Mouse (Mus musculus): ENCODE data around the gene Ghitm. TPM values are rescaled to one million over a fixed set of nuclear protein-coding genes. Genes with fewer than 3 reads are reported as not detected.

Gene Ghitm
- polyA plus RNA-seq, 1 experiment = 396 TPM

DNA sequence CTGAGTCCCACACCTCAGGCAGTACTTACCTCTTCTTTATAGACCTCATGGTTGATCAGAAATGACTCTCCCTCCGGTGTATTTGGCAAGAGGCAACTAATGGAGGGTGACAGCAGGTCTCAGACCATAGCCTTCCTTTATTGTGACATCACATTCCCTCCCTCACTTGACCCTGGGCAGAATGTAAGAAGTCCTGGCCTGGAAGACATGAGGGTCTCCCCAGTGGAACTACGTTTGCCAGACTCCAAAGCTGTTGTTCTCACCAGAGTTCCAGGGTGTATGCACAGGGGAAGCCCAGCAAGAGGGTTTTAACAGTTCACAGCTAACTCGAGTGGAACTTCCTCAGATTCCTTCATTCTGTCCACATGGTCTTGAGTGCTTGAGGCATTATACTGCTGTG is 21.1 kb downstream of the Ghitm start, which contains the start of gene 2610528A11Rik:
TSS of gene 2610528A11Rik (minus strand) at position 101 of the 400 bp plus-strand sequence.
- no peak within 1 kb of the TSS for H3K4me3 ChIP-seq
- no peaks in the 10 kb centered on the region for H3K27me3 ChIP-seq (ENCODE audit: control insufficient read depth, insufficient read depth, insufficient read length)
- H3K79me2 ChIP-seq (ENCODE audit: control insufficient read depth, insufficient read depth) = no peaks in the 10 kb centered on the region
- no peak for TF ChIP-seq TCF12 (IDR thresholded peaks at IDR 0.05; ENCODE audit: insufficient read depth, poor library complexity, severe bottlenecking)
- TF ChIP-seq CEBPB (IDR thresholded peaks at IDR 0.05; ENCODE audit: insufficient read depth, poor library complexity, severe bottlenecking) = no peak
- no peak for TF ChIP-seq TCF3 (IDR thresholded peaks at IDR 0.05; ENCODE audit: insufficient read length, low read depth)
- no peak for TF ChIP-seq USF1 (IDR thresholded peaks at IDR 0.05; ENCODE audit: low read depth)
- TF ChIP-seq POLR2A (IDR thresholded peaks at IDR 0.05; ENCODE audit: insufficient read length, low read depth) = no peak
- no peak for TF ChIP-seq MYOG (IDR thresholded peaks at IDR 0.05; ENCODE audit: control insufficient read depth in 1 of 3, insufficient read depth in 1 of 3, insufficient read length in 2 of 3, low read depth in 2 of 3)
- TF ChIP-seq REST (IDR thresholded peaks at IDR 0.05; ENCODE audit: insufficient read depth, insufficient read length) = no peak
- no peak for TF ChIP-seq E2F4 (IDR thresholded peaks at IDR 0.05; ENCODE audit: insufficient read depth)
- TF ChIP-seq MYOD1 (IDR thresholded peaks at IDR 0.05; ENCODE audit: control insufficient read depth in 1 of 3, insufficient read length in 2 of 3, low read depth in 2 of 3) = no peak
- TF ChIP-seq SRF (IDR thresholded peaks at IDR 0.05; ENCODE audit: control insufficient read depth, insufficient read length, low read depth) = no peak
- no peak for TF ChIP-seq POLR2AphosphoS2 (IDR thresholded peaks at IDR 0.05; ENCODE audit: insufficient read length, low read depth)
- H3ac ChIP-seq (ENCODE audit: control insufficient read depth, insufficient read length) = no peak within 1 kb of the TSS
- H3K4me2 ChIP-seq (ENCODE audit: low read depth) = no peak within 1 kb of the TSS
- peaks cover 3% of the 10 kb centered on the region for H3K36me3 ChIP-seq (ENCODE audit: control insufficient read depth, insufficient read depth)

DNA sequence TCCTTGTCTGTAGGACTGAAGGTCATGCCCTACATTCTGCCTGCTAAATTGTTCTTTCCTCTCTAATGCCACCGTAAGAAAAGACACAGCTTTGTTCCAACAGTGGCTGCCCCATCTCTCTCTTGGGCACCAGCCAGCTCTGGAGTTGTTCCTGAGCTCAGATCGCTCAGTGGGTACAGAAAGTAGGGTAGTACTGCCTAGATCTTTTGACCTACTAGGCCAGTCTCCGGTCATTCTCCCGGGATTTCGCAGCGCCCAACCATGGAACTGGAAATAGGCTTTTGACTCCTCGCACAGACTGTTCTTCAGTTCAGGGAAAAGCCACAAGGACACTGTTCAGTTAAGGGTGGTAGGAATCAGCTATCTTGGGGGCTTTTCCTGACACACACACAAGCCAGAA is 22.1 kb downstream of the Ghitm start:
- H3ac ChIP-seq (ENCODE audit: control insufficient read depth, insufficient read length) = no peak overlapping the region
- no peak overlapping the region for H3K4me3 ChIP-seq
- no peak overlapping the region for H3K4me2 ChIP-seq (ENCODE audit: low read depth)
- no peak for TF ChIP-seq USF1 (IDR thresholded peaks at IDR 0.05; ENCODE audit: low read depth)
- H3K27me3 ChIP-seq (ENCODE audit: control insufficient read depth, insufficient read depth, insufficient read length) = no peaks in the 10 kb centered on the region
- H3K36me3 ChIP-seq (ENCODE audit: control insufficient read depth, insufficient read depth) = no peaks in the 10 kb centered on the region
- H3K79me2 ChIP-seq (ENCODE audit: control insufficient read depth, insufficient read depth) = no peaks in the 10 kb centered on the region

DNA sequence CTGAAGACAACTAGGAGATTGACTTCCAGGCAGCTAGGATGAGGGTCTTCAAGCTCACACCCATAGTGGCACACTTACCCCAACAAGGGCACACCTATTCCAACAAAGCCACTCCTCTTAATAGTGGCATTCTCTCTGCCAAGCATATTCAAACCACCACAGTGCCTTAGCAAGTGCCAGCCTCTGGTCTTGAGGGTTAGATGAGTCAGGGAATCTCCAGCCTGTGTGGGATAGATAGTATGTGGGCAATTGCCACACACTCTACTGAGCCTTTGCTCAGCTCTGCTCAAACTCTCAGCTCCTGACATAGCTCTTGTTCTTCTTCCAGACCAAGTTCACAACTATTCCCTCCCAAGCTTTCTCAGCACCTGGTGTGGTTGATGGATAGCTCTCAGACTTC is 23.7 kb downstream of the Ghitm start:
- H3ac ChIP-seq (ENCODE audit: control insufficient read depth, insufficient read length) = no peak overlapping the region
- H3K27me3 ChIP-seq (ENCODE audit: control insufficient read depth, insufficient read depth, insufficient read length) = no peaks in the 10 kb centered on the region
- no peaks in the 10 kb centered on the region for H3K79me2 ChIP-seq (ENCODE audit: control insufficient read depth, insufficient read depth)
- TF ChIP-seq MYOD1 (IDR thresholded peaks at IDR 0.05; ENCODE audit: control insufficient read depth in 1 of 3, insufficient read length in 2 of 3, low read depth in 2 of 3) (no peak), E2F4 (IDR thresholded peaks at IDR 0.05; ENCODE audit: insufficient read depth) (no peak), CEBPB (IDR thresholded peaks at IDR 0.05; ENCODE audit: insufficient read depth, poor library complexity, severe bottlenecking) (no peak), REST (IDR thresholded peaks at IDR 0.05; ENCODE audit: insufficient read depth, insufficient read length) (no peak)
- no peak overlapping the region for H3K4me2 ChIP-seq (ENCODE audit: low read depth)
- no peak overlapping the region for H3K4me3 ChIP-seq
- H3K36me3 ChIP-seq (ENCODE audit: control insufficient read depth, insufficient read depth) = no peaks in the 10 kb centered on the region

DNA sequence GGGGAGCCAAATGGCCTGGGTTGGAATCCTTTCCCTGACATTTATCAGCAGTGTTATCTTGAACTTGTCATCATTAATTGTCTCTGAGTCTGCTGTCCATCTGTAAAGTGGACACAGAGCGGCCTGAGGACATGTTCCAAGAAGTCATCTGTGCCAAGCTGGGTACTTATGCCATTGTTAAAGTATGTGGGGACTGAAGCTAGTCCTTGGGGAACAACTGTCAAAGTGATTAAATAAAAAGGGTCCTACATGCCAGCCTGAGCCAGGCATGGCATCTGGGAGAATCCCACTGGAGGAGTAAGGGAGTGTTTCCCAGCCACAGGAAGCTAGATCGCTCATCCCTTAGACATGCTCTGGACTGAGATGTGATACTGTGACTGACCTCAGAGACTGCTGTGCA is 24.6 kb downstream of the Ghitm start:
- TF ChIP-seq REST (IDR thresholded peaks at IDR 0.05; ENCODE audit: insufficient read depth, insufficient read length) (no peak), MYOG (IDR thresholded peaks at IDR 0.05; ENCODE audit: control insufficient read depth in 1 of 3, insufficient read depth in 1 of 3, insufficient read length in 2 of 3, low read depth in 2 of 3) (no peak), POLR2AphosphoS2 (IDR thresholded peaks at IDR 0.05; ENCODE audit: insufficient read length, low read depth) (no peak), MAX (IDR thresholded peaks at IDR 0.05; ENCODE audit: low read depth) (no peak), SRF (IDR thresholded peaks at IDR 0.05; ENCODE audit: control insufficient read depth, insufficient read length, low read depth) (no peak), CEBPB (IDR thresholded peaks at IDR 0.05; ENCODE audit: insufficient read depth, poor library complexity, severe bottlenecking) (no peak), TCF12 (IDR thresholded peaks at IDR 0.05; ENCODE audit: insufficient read depth, poor library complexity, severe bottlenecking) (no peak), USF1 (IDR thresholded peaks at IDR 0.05; ENCODE audit: low read depth) (no peak), E2F4 (IDR thresholded peaks at IDR 0.05; ENCODE audit: insufficient read depth) (no peak), POLR2A (IDR thresholded peaks at IDR 0.05; ENCODE audit: insufficient read length, low read depth) (no peak), MYOD1 (IDR thresholded peaks at IDR 0.05; ENCODE audit: control insufficient read depth in 1 of 3, insufficient read length in 2 of 3, low read depth in 2 of 3) (no peak), TCF3 (IDR thresholded peaks at IDR 0.05; ENCODE audit: insufficient read length, low read depth) (no peak)
- H3ac ChIP-seq (ENCODE audit: control insufficient read depth, insufficient read length) = no peak overlapping the region
- H3K4me3 ChIP-seq = no peak overlapping the region
- no peaks in the 10 kb centered on the region for H3K27me3 ChIP-seq (ENCODE audit: control insufficient read depth, insufficient read depth, insufficient read length)
- peak overlapping the region; percentile 18 for H3K4me2 ChIP-seq (ENCODE audit: low read depth)
- no peaks in the 10 kb centered on the region for H3K36me3 ChIP-seq (ENCODE audit: control insufficient read depth, insufficient read depth)
- H3K79me2 ChIP-seq (ENCODE audit: control insufficient read depth, insufficient read depth) = no peaks in the 10 kb centered on the region

DNA sequence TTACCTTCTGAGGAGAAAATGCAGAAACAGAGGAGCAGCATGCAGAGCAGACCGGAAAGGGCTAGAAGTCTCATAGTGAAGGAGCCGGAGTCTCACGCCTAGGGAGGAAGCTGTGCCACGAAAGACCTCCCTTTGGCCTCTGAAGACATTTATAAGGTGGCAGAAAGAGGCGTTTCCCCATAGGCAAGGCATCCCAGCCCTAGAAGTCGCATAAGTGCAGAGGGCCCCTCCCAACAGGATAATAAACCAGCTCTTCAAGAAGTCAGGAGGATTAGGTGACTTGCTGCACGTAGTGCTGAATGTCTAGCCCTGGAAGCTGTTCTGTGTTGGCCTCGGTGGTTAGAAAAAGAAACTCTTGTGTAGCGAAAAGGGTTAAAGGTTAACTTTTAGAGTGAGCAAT is 25.1 kb downstream of the Ghitm start:
- no peak overlapping the region for H3ac ChIP-seq (ENCODE audit: control insufficient read depth, insufficient read length)
- TF ChIP-seq TCF12 (IDR thresholded peaks at IDR 0.05; ENCODE audit: insufficient read depth, poor library complexity, severe bottlenecking) = no peak
- TF ChIP-seq MAX (IDR thresholded peaks at IDR 0.05; ENCODE audit: low read depth) = no peak
- TF ChIP-seq MYOG (IDR thresholded peaks at IDR 0.05; ENCODE audit: control insufficient read depth in 1 of 3, insufficient read depth in 1 of 3, insufficient read length in 2 of 3, low read depth in 2 of 3) = no peak
- TF ChIP-seq TCF3 (IDR thresholded peaks at IDR 0.05; ENCODE audit: insufficient read length, low read depth) = no peak
- no peak for TF ChIP-seq USF1 (IDR thresholded peaks at IDR 0.05; ENCODE audit: low read depth)
- no peaks in the 10 kb centered on the region for H3K36me3 ChIP-seq (ENCODE audit: control insufficient read depth, insufficient read depth)
- no peaks in the 10 kb centered on the region for H3K27me3 ChIP-seq (ENCODE audit: control insufficient read depth, insufficient read depth, insufficient read length)
- H3K4me3 ChIP-seq = no peak overlapping the region
- no peaks in the 10 kb centered on the region for H3K79me2 ChIP-seq (ENCODE audit: control insufficient read depth, insufficient read depth)
- H3K4me2 ChIP-seq (ENCODE audit: low read depth) = peak overlapping the region; percentile 18

Data from myocyte (in vitro differentiated cells).